Mouse (Mus musculus) left cerebral cortex, adult 11 months (tissue): ENCODE measurements around the gene Bco2.

Experiments used
- DNase-seq: peaks from one replicate; pipeline ENCODE4 v3.0.0; 2022; ENCODE audit warnings: low spot score

Gene Bco2

GRCm38 (mm10) chr9:50561145-50561917, 6.3 kb upstream of the Bco2 start, which contains the start of gene Tex12:
Gene Tex12 (minus strand): TSS chr9:50561325.
- no peak for DNase-seq

GRCm38 (mm10) chr9:50554241-50555093, 514 bp downstream of the Bco2 start, which contains the start of gene Il18:
Gene Il18 (plus strand): TSS chr9:50554827.
- DNase-seq = peak; percentile 72

GRCm38 (mm10) chr9:50553547-50553946, 1.4 kb downstream of the Bco2 start:
- no peak for DNase-seq

GRCm38 (mm10) chr9:50552206-50552605, 2.8 kb downstream of the Bco2 start:
- DNase-seq = no peak

- no peak for DNase-seq
These were observed 6.0 kb downstream of the Bco2 start for GRCm38 (mm10) chr9:50548936-50549335.

GRCm38 (mm10) chr9:50547859-50548478, 7.0 kb downstream of the Bco2 start:
- DNase-seq = no peak

GRCm38 (mm10) chr9:50542401-50542800, 12.6 kb downstream of the Bco2 start:
- DNase-seq = no peak

GRCm38 (mm10) chr9:50540170-50540569, 14.8 kb downstream of the Bco2 start:
- DNase-seq = no peak

GRCm38 (mm10) chr9:50537295-50537694, 17.7 kb downstream of the Bco2 start:
- no peak for DNase-seq

- DNase-seq = no peak
These were observed 18.3 kb downstream of the Bco2 start for GRCm38 (mm10) chr9:50536603-50537135.

- no peak for DNase-seq
These were observed 19.1 kb downstream of the Bco2 start for GRCm38 (mm10) chr9:50535930-50536329.

GRCm38 (mm10) chr9:50533791-50534190, 21.2 kb downstream of the Bco2 start:
- DNase-seq = no peak

GRCm38 (mm10) chr9:50533328-50533727, 21.7 kb downstream of the Bco2 start:
- DNase-seq = no peak

- no peak for DNase-seq
These were observed 24.1 kb downstream of the Bco2 start for GRCm38 (mm10) chr9:50530890-50531289.

- DNase-seq = peak; percentile 95
These were observed 26.6 kb downstream of the Bco2 start, which contains the start of gene Pts for GRCm38 (mm10) chr9:50528293-50528892. Gene Pts (minus strand): TSS chr9:50528724.

GRCm38 (mm10) chr9:50527860-50528259, 27.1 kb downstream of the Bco2 start:
- no peak for DNase-seq

- DNase-seq = no peak
These were observed 29.4 kb downstream of the Bco2 start for GRCm38 (mm10) chr9:50525585-50525984.

GRCm38 (mm10) chr9:50524936-50525335, 30.0 kb downstream of the Bco2 start:
- no peak for DNase-seq

- DNase-seq = no peak
These were observed 32.4 kb downstream of the Bco2 start for GRCm38 (mm10) chr9:50522574-50522973.

- DNase-seq = no peak
These were observed 33.4 kb downstream of the Bco2 start for GRCm38 (mm10) chr9:50521562-50521961.

GRCm38 (mm10) chr9:50520748-50521147, 34.2 kb downstream of the Bco2 start:
- no peak for DNase-seq

GRCm38 (mm10) chr9:50518781-50519180, 36.2 kb downstream of the Bco2 start:
- DNase-seq = no peak
